Mouse (Mus musculus) olfactory bulb, adult 2 months (tissue): ENCODE results near the gene Kif1b.

Experiments
- CTCF ChIP-seq: fragments of 200-500 bp; IDR thresholded peaks from 2 replicates; pipeline ENCODE4 v1.5.1; 2012; ENCODE audit warnings: low read depth, mild to moderate bottlenecking, low read length, moderate library complexity; ENCODE audit not compliant: insufficient read depth
- POLR2A ChIP-seq: fragments of 200-500 bp; IDR thresholded peaks from 2 replicates; pipeline ENCODE4 v1.6.1; 2012; ENCODE audit warnings: mild to moderate bottlenecking, low read depth, low read length, moderate library complexity; ENCODE audit not compliant: insufficient read depth

- no peak for TF ChIP-seq POLR2A
- TF ChIP-seq CTCF, result no peak
Measured at GRCm38 (mm10) chr4:149179573-149179972, 127.9 kb downstream of the Kif1b start.
